Mouse (Mus musculus) megakaryocyte, embryonic 14.5 days (primary cell): ENCODE results near the gene Gm49337. TPM values are rescaled to one million over a fixed set of nuclear protein-coding genes. Genes with fewer than 3 reads are reported as not detected.
"Not testable (repeated sequence)": the region's sequence is repeated elsewhere in the genome, so short reads cannot be mapped to it uniquely, and the experiment has no call there.

Source experiments
- H3K27me3 ChIP-seq: replicated peaks from 2 replicates; pipeline ENCODE3; 2012; ENCODE audit warnings: inconsistent platforms
- H3K36me3 ChIP-seq: replicated peaks from 2 replicates; pipeline ENCODE3; 2012; ENCODE audit warnings: low read length, inconsistent platforms, mixed read lengths
- H3K4me1 ChIP-seq: 2 replicates; pipeline ENCODE4 v1.6.1; 2012; ENCODE audit warnings: inconsistent platforms
- H3K4me3 ChIP-seq: replicated peaks from 2 replicates; pipeline ENCODE3; 2012; ENCODE audit warnings: moderate library complexity, mild to moderate bottlenecking, inconsistent platforms
- H3K9me3 ChIP-seq: 2 replicates; pipeline ENCODE4 v1.6.1; 2012; ENCODE audit warnings: inconsistent platforms
- FLI1 ChIP-seq: IDR thresholded peaks from 2 replicates; pipeline ENCODE4 v1.6.1; 2012; ENCODE audit warnings: low read length, inconsistent platforms, mixed read lengths
- GATA1 ChIP-seq: IDR thresholded peaks from 3 replicates; pipeline ENCODE4 v1.6.1; 2012; ENCODE audit warnings: mixed read lengths, low read length, inconsistent platforms, borderline replicate concordance
- polyA plus RNA-seq: library from polyadenylated mRNA; stranded (reverse); fragments of >175 nt; gene quantifications from 2 replicates; pipeline ENCODE4 v1.2.3, GENCODE M21; 2012; ENCODE audit warnings: low replicate concordance; ENCODE audit not compliant: insufficient read depth

The Gm49337 gene
- polyA plus RNA-seq, 1 experiment = not detected

GRCm38 (mm10) chr4:116198422-116198821, 25.2 kb downstream of the Gm49337 start:
- TF ChIP-seq FLI1 = no peak
- TF ChIP-seq GATA1 = no peak
- Histone ChIP-seq H3K4me3 (no peak overlapping the region), H3K9me3 (no peaks in the 10 kb centered on the region), H3K36me3 (no peaks in the 10 kb centered on the region), H3K27me3 (no peaks in the 10 kb centered on the region), H3K4me1 (peaks cover 9% of the 10 kb centered on the region)

GRCm38 (mm10) chr4:116204422-116204821, 31.2 kb downstream of the Gm49337 start:
- Histone ChIP-seq H3K4me1 (peaks cover 5% of the 10 kb centered on the region), H3K4me3 (no peak overlapping the region), H3K27me3 (peaks cover 2% of the 10 kb centered on the region), H3K9me3 (no peaks in the 10 kb centered on the region), H3K36me3 (no peaks in the 10 kb centered on the region)
- no peak for TF ChIP-seq FLI1
- TF ChIP-seq GATA1 = no peak

- TF ChIP-seq GATA1 = no peak
- no peak for TF ChIP-seq FLI1
- H3K4me3 ChIP-seq = no peak overlapping the region
- H3K9me3 ChIP-seq = no peaks in the 10 kb centered on the region
- peaks cover 2% of the 10 kb centered on the region for H3K27me3 ChIP-seq
- H3K4me1 ChIP-seq = peaks cover 5% of the 10 kb centered on the region
- H3K36me3 ChIP-seq = no peaks in the 10 kb centered on the region
Measured at GRCm38 (mm10) chr4:116206531-116206930, 33.3 kb downstream of the Gm49337 start.

- H3K4me3 ChIP-seq = no peak overlapping the region
- peaks cover 8% of the 10 kb centered on the region for H3K4me1 ChIP-seq
- TF ChIP-seq GATA1 (no peak), FLI1 (no peak)
- no peaks in the 10 kb centered on the region for H3K9me3 ChIP-seq
- no peaks in the 10 kb centered on the region for H3K36me3 ChIP-seq
- H3K27me3 ChIP-seq = peaks cover 2% of the 10 kb centered on the region
Measured at GRCm38 (mm10) chr4:116208891-116209290, 35.7 kb downstream of the Gm49337 start.

GRCm38 (mm10) chr4:116215895-116216605, 42.9 kb downstream of the Gm49337 start:
- H3K4me3 ChIP-seq = no peak overlapping the region
- peaks cover 11% of the 10 kb centered on the region for H3K27me3 ChIP-seq
- H3K36me3 ChIP-seq = no peaks in the 10 kb centered on the region
- peaks cover 7% of the 10 kb centered on the region; the same call in 1 of the 2 replicates for H3K4me1 ChIP-seq
- 0 out of 2 replicates have a peak, but pooled peaks cover 7% of the 10 kb centered on the region for H3K9me3 ChIP-seq
- TF ChIP-seq GATA1 = no peak
- no peak for TF ChIP-seq FLI1

- Histone ChIP-seq H3K4me1 (peaks cover 5% of the 10 kb centered on the region; the same call in 1 of the 2 replicates), H3K36me3 (no peaks in the 10 kb centered on the region), H3K9me3 (0 out of 2 replicates have a peak, but pooled peaks cover 7% of the 10 kb centered on the region), H3K4me3 (no peak overlapping the region), H3K27me3 (peaks cover 11% of the 10 kb centered on the region)
- TF ChIP-seq FLI1 (no peak), GATA1 (no peak)
Measured at GRCm38 (mm10) chr4:116217046-116217445, 43.9 kb downstream of the Gm49337 start.

GRCm38 (mm10) chr4:116217661-116218060, 44.5 kb downstream of the Gm49337 start:
- not testable (repeated sequence) for H3K9me3 ChIP-seq, H3K4me3 ChIP-seq, H3K36me3 ChIP-seq
- H3K4me1 ChIP-seq = peaks cover 11% of the 10 kb centered on the region; the same call in 1 of the 2 replicates
- H3K27me3 ChIP-seq = peaks cover 13% of the 10 kb centered on the region

- Histone ChIP-seq H3K9me3 (0 out of 2 replicates have a peak, but pooled peaks cover 7% of the 10 kb centered on the region), H3K4me3 (no peak overlapping the region), H3K36me3 (no peaks in the 10 kb centered on the region), H3K4me1 (peaks cover 11% of the 10 kb centered on the region; the same call in 1 of the 2 replicates), H3K27me3 (peaks cover 16% of the 10 kb centered on the region)
- TF ChIP-seq GATA1 (no peak), FLI1 (no peak)
Measured at GRCm38 (mm10) chr4:116219056-116219455, 45.9 kb downstream of the Gm49337 start.

- peak overlapping the region; percentile 97 for H3K4me3 ChIP-seq
- no peaks in the 10 kb centered on the region for H3K36me3 ChIP-seq
- 0 out of 2 replicates have a peak, but pooled peaks cover 6% of the 10 kb centered on the region for H3K9me3 ChIP-seq
- peaks cover 15% of the 10 kb centered on the region for H3K27me3 ChIP-seq
- peaks cover 11% of the 10 kb centered on the region; the same call in 1 of the 2 replicates for H3K4me1 ChIP-seq
- TF ChIP-seq FLI1 (no peak), GATA1 (no peak)
Measured at GRCm38 (mm10) chr4:116220071-116220650, 47.0 kb downstream of the Gm49337 start.

GRCm38 (mm10) chr4:116220780-116221139, 47.6 kb downstream of the Gm49337 start:
- Histone ChIP-seq H3K27me3 (peaks cover 15% of the 10 kb centered on the region), H3K4me1 (peaks cover 11% of the 10 kb centered on the region; the same call in 1 of the 2 replicates), H3K4me3 (peak overlapping the region; percentile 97), H3K9me3 (0 out of 2 replicates have a peak, but pooled peaks cover under 1% of the 10 kb centered on the region), H3K36me3 (no peaks in the 10 kb centered on the region)
- no peak for TF ChIP-seq FLI1
- no peak for TF ChIP-seq GATA1
